Mouse (Mus musculus) forebrain, embryonic 10.5 days (tissue): ENCODE measurements around the gene Tanc2. TPM values are rescaled to one million over a fixed set of nuclear protein-coding genes. Genes with fewer than 3 reads are reported as not detected.

Source experiments
- DNase-seq: peaks from one replicate; pipeline ENCODE4 v3.0.0-alpha.2; 2017; ENCODE audit warnings: low spot score; ENCODE audit errors: extremely low spot score
- H3K27ac ChIP-seq: fragments of 300-500 bp; sonication (generic); 2 replicates; pipeline ENCODE4 v1.5.1; 2016; ENCODE audit warnings: mild to moderate bottlenecking
- H3K27me3 ChIP-seq: fragments of 300-500 bp; sonication (generic); 2 replicates; pipeline ENCODE4 v1.6.1; 2016; ENCODE audit warnings: mild to moderate bottlenecking; ENCODE audit not compliant: poor library complexity, severe bottlenecking
- H3K36me3 ChIP-seq: fragments of 300-500 bp; sonication (generic); replicated peaks from 2 replicates; pipeline ENCODE4 v1.6.1; 2016; ENCODE audit warnings: mild to moderate bottlenecking, moderate library complexity
- H3K4me1 ChIP-seq: fragments of 300-500 bp; sonication (generic); 2 replicates; pipeline ENCODE4 v1.6.1; 2016
- H3K4me3 ChIP-seq: fragments of 300-500 bp; sonication (generic); 2 replicates; pipeline ENCODE4 v1.5.1; 2016; ENCODE audit warnings: mild to moderate bottlenecking, moderate library complexity
- H3K9me3 ChIP-seq: fragments of 300-500 bp; sonication (generic); 2 replicates; pipeline ENCODE4 v1.6.1; 2016; ENCODE audit warnings: mild to moderate bottlenecking, moderate library complexity
- WGBS: fragments of 180-500 bp; shearing (Covaris S2); methylation state at CpG from one replicate; pipeline ENCODE4 v1.1.7; 2016; 5-methylcytosine and 5-hydroxymethylcytosine counted together
- polyA plus RNA-seq: library from polyadenylated mRNA; unstranded; fragments of >200 nt; fragmentation: Nextera tagmentation; extraction: Ambion mirVana; gene quantifications from 2 replicates; pipeline ENCODE4 v1.2.1, GENCODE M21; 2016

Gene Tanc2
- polyA plus RNA-seq, 1 experiment from 2014 or later: 5.7 TPM

- H3K36me3 ChIP-seq: no peaks in the 10 kb centered on the region
- H3K4me1 ChIP-seq: peaks cover 7% of the 10 kb centered on the region
- H3K27me3 ChIP-seq: no peaks in the 10 kb centered on the region
- H3K27ac ChIP-seq: no peak overlapping the region
- 82% methylated on average over 1 of the region's 1 CpGs for whole genome bisulfite sequencing
- H3K9me3 ChIP-seq: no peaks in the 10 kb centered on the region
- H3K4me3 ChIP-seq: no peak overlapping the region
- DNase-seq: no peak
Observed at GRCm38 (mm10) chr11:105567221-105567641, 22.6 kb upstream of the Tanc2 start.

DNA sequence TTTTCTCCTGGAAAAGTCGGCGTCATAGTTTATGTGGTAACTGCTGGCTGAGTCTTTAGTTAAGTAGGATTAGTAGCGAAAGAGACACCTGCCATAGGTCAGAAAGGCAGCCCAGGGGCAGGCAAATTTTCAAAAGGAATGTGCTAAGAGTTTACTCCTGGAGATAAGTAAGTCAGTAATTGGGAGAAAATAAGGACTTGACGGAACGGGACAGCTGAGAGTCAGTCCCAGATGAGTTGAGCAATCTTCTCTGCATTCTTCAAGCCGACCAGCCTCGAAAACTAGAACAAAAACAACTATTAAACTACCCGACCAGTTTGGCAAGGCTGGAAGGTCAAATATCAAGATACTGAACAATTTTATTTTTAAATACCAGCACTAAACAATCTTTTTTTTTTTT lies 17.8 kb upstream of the Tanc2 start:
- H3K9me3 ChIP-seq: no peaks in the 10 kb centered on the region
- no peaks in the 10 kb centered on the region for H3K36me3 ChIP-seq
- peaks cover 5% of the 10 kb centered on the region for H3K4me1 ChIP-seq
- no peak for DNase-seq
- H3K27ac ChIP-seq: no peak overlapping the region
- H3K4me3 ChIP-seq: no peak overlapping the region
- H3K27me3 ChIP-seq: no peaks in the 10 kb centered on the region
- 67% methylated on average over 8 of the region's 8 CpGs for WGBS

DNA sequence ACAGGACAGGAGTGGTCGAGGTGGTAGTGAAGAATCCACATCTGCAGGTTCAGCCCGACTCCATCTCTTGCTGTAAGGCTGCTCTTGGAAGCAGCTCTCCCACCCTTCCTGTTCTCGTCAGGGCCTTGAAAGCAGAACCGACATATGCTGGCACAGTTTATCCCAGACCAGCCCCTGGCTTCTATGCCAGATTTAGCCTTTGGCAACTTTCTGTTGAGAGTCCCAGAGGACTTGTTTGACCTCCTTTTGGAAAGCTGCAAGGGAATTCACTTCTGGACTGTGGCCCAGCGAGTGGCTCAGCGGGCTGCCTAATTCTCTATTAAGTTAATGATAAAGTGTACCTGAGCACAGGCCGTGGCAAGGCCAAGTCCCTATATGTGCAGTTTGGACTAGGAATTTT lies 15.5 kb upstream of the Tanc2 start:
- 85% methylated on average over 7 of the region's 7 CpGs for WGBS
- no peaks in the 10 kb centered on the region for H3K9me3 ChIP-seq
- H3K36me3 ChIP-seq: no peaks in the 10 kb centered on the region
- no peaks in the 10 kb centered on the region for H3K4me1 ChIP-seq
- no peak for DNase-seq
- H3K27ac ChIP-seq: no peak overlapping the region
- no peaks in the 10 kb centered on the region for H3K27me3 ChIP-seq
- no peak overlapping the region for H3K4me3 ChIP-seq

DNA sequence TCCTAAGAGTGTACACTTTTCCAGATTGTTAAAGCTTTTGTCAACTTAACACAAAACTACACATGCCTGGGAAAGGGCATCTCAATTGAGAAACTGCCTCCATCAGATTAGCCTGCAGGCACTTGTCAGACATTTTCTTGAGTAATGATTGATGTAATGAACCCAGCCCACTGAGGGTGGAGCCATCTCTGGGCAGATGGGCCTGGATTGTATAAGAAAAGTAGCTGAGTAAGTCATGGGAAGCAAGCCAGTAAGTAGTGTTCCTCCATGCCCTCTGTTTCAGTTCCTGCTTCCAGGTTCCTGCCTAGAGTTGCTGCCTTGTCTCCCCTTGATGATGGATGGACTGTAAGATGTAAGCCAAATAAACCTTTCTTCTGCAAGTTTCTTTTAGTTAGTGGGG lies 12.6 kb upstream of the Tanc2 start:
- H3K4me3 ChIP-seq: no peak overlapping the region
- H3K27ac ChIP-seq: no peak overlapping the region
- peaks cover 7% of the 10 kb centered on the region for H3K9me3 ChIP-seq
- H3K36me3 ChIP-seq: no peaks in the 10 kb centered on the region
- H3K4me1 ChIP-seq: no peaks in the 10 kb centered on the region
- no peaks in the 10 kb centered on the region for H3K27me3 ChIP-seq
- DNase-seq: no peak

GRCm38 (mm10) chr11:105582020-105582419 lies 7.8 kb upstream of the Tanc2 start:
- H3K4me3 ChIP-seq: no peak overlapping the region
- H3K27me3 ChIP-seq: no peaks in the 10 kb centered on the region
- 92% methylated on average over 3 of the region's 3 CpGs for WGBS
- H3K27ac ChIP-seq: no peak overlapping the region
- no peaks in the 10 kb centered on the region for H3K36me3 ChIP-seq
- no peak for DNase-seq
- no peaks in the 10 kb centered on the region for H3K4me1 ChIP-seq
- peaks cover 7% of the 10 kb centered on the region for H3K9me3 ChIP-seq

GRCm38 (mm10) chr11:105589231-105589876 lies 432 bp upstream of the Tanc2 start:
- Histone ChIP-seq H3K36me3 (no peaks in the 10 kb centered on the region), H3K27ac (peak overlapping the region; percentile 94), H3K4me1 (peaks cover 19% of the 10 kb centered on the region), H3K4me3 (peak overlapping the region; percentile 89), H3K9me3 (no peaks in the 10 kb centered on the region), H3K27me3 (peaks cover 9% of the 10 kb centered on the region)
- DNase-seq: peak; percentile 87
- 3% methylated on average over 69 of the region's 70 CpGs for WGBS

GRCm38 (mm10) chr11:105591905-105592304 lies 2.1 kb downstream of the Tanc2 start:
- Histone ChIP-seq H3K4me1 (peaks cover 19% of the 10 kb centered on the region), H3K4me3 (no peak overlapping the region), H3K27me3 (peaks cover 9% of the 10 kb centered on the region), H3K27ac (no peak overlapping the region), H3K9me3 (no peaks in the 10 kb centered on the region), H3K36me3 (no peaks in the 10 kb centered on the region)
- no peak for DNase-seq
- WGBS: 52% methylated on average over 1 of the region's 1 CpGs

- Histone ChIP-seq H3K4me3 (no peak overlapping the region), H3K27ac (no peak overlapping the region), H3K27me3 (no peaks in the 10 kb centered on the region), H3K4me1 (peaks cover 4% of the 10 kb centered on the region; the same call in 1 of the 2 replicates), H3K9me3 (no peaks in the 10 kb centered on the region), H3K36me3 (no peaks in the 10 kb centered on the region)
- no peak for DNase-seq
Observed at GRCm38 (mm10) chr11:105602177-105602576, 12.4 kb downstream of the Tanc2 start.

- Histone ChIP-seq H3K27me3 (no peaks in the 10 kb centered on the region), H3K4me3 (no peak overlapping the region), H3K27ac (no peak overlapping the region), H3K9me3 (no peaks in the 10 kb centered on the region), H3K36me3 (no peaks in the 10 kb centered on the region), H3K4me1 (no peaks in the 10 kb centered on the region)
- DNase-seq: no peak
- WGBS: 95% methylated on average over 1 of the region's 1 CpGs
Observed at GRCm38 (mm10) chr11:105626201-105626600, 36.4 kb downstream of the Tanc2 start.

DNA sequence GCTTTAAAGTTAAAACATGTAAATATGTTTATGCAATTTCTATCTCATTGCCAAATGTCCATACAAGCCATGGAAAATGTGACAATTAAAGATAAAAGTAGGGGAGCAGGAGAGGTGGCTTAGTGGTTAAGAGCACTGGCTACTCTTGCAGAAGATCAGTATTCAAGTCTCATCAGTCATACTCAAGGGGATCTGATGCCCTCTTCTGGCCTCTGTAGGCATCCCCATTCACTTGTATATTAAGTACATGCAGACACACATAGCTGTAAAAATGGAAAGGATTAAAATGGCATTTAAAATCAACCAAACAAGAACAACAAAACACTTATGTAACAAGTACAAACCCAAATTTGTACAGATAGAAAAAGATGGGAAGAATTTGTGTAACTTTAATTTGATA lies 54.2 kb downstream of the Tanc2 start:
- DNase-seq: no peak
- H3K27me3 ChIP-seq: no peaks in the 10 kb centered on the region

DNA sequence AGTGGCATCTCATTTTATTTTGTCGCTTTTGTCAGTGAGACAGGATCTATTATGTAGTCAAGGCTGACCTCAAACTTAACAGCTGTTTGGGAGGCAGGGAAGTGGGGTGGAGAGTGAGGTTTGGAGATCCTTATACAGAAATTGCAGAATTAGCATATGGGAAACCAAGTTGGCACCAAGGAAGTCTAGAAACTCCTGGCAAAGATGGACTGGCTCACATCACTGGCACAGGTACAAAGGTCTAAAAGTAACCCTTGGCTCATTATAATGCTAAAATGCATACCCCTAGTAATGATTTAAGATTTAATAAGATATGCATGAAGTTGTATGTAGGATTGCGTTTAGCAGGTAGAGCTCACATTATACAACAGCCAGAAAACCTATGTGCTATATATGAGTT lies 58.2 kb downstream of the Tanc2 start:
- no peak for DNase-seq
- no peaks in the 10 kb centered on the region for H3K36me3 ChIP-seq
- 94% methylated on average over 2 of the region's 2 CpGs for WGBS

More for the DNA sequence above, 54.2 kb downstream of the Tanc2 start:
- no peaks in the 10 kb centered on the region for H3K9me3 ChIP-seq
- no peak overlapping the region for H3K27ac ChIP-seq
- no peak overlapping the region for H3K4me3 ChIP-seq
- H3K36me3 ChIP-seq: no peaks in the 10 kb centered on the region
- H3K4me1 ChIP-seq: no peaks in the 10 kb centered on the region

GRCm38 (mm10) chr11:105654616-105655015 lies 64.8 kb downstream of the Tanc2 start:
- H3K27ac ChIP-seq: no peak overlapping the region
- H3K4me1 ChIP-seq: no peaks in the 10 kb centered on the region
- DNase-seq: no peak
- no peaks in the 10 kb centered on the region for H3K36me3 ChIP-seq
- 93% methylated on average over 2 of the region's 2 CpGs for WGBS
- no peak overlapping the region for H3K4me3 ChIP-seq
- no peaks in the 10 kb centered on the region for H3K27me3 ChIP-seq
- no peaks in the 10 kb centered on the region for H3K9me3 ChIP-seq

More for the DNA sequence above, 58.2 kb downstream of the Tanc2 start:
- H3K9me3 ChIP-seq: no peaks in the 10 kb centered on the region
- no peaks in the 10 kb centered on the region for H3K27me3 ChIP-seq
- no peaks in the 10 kb centered on the region for H3K4me1 ChIP-seq
- no peak overlapping the region for H3K4me3 ChIP-seq
- no peak overlapping the region for H3K27ac ChIP-seq

GRCm38 (mm10) chr11:105655335-105655734 lies 65.5 kb downstream of the Tanc2 start:
- Histone ChIP-seq H3K36me3 (no peaks in the 10 kb centered on the region), H3K9me3 (no peaks in the 10 kb centered on the region), H3K27me3 (no peaks in the 10 kb centered on the region), H3K4me3 (no peak overlapping the region), H3K4me1 (no peaks in the 10 kb centered on the region), H3K27ac (no peak overlapping the region)
- 85% methylated on average over 4 of the region's 4 CpGs for WGBS
- DNase-seq: no peak

DNA sequence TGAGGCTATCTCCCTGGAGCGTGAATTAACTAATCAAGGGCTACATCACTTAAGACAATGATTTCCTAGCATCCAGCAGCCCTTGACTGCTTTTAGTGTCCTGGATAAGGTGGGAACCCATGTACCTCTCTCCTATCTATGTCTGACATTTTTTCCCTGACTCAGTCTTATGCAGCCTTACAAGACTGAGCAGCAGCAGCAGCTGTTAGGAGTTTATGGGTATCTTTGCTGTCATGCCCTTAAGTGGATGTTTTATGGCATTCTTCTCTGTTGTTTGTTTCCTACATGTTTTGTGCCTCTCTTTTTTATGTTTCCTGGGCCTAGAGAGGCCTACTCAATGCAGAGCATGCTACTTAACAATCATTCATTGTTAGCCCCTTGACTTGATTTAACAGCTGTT lies 78.1 kb downstream of the Tanc2 start:
- Histone ChIP-seq H3K36me3 (no peaks in the 10 kb centered on the region), H3K4me3 (no peak overlapping the region), H3K27me3 (no peaks in the 10 kb centered on the region), H3K4me1 (no peaks in the 10 kb centered on the region), H3K27ac (no peak overlapping the region), H3K9me3 (no peaks in the 10 kb centered on the region)
- WGBS: 88% methylated on average over 1 of the region's 1 CpGs
- DNase-seq: no peak
